Mouse (Mus musculus) adrenal gland, adult 18-20 months (tissue): Measurements from ENCODE around the gene Nol3. TPM values are rescaled to one million over a fixed set of nuclear protein-coding genes. Genes with fewer than 3 reads are reported as not detected.
"Not testable (repeated sequence)": the region's sequence is repeated elsewhere in the genome, so short reads cannot be mapped to it uniquely, and the experiment has no call there.

ENCODE experiments used
- DNase-seq, 2 experiments: peaks; one replicate each; pipeline ENCODE4 v3.0.0; 2021 to 2022; ENCODE audit warnings: low spot score in 2 of 2
- total RNA-seq, 2 experiments: library from RNA; stranded (reverse); gene quantifications; 1 replicate in 1 of 2; 2 replicates in 1 of 2; pipeline ENCODE4 v1.2.3; 2021

Gene Nol3
- total RNA-seq, 2 experiments from 2014 or later: 6.7 to 20.3 TPM

DNA sequence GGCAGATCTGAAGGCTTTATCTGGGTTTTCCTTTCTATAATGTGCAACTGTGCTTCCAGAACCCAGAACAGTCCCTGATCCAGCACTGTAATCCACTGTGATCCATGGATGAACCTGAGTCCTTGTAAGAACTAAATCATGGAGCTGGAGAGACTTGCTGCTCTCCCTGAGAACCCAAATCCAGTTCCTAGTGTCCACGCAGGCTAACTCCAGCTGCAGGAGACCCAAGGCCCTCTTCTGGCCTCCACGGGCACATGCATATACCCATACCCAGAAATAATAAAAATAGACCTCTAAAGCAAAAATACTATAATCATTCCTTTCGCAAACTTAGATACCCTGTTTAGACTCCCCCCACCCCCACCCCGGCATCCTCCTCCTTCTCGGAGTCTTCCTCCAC, 12.3 kb downstream of the Nol3 start:
- DNase-seq: no peak

- peak; percentile 90 to 92 for DNase-seq
These were observed 13.2 kb downstream of the Nol3 start for GRCm38 (mm10) chr8:105288958-105289732.

DNA sequence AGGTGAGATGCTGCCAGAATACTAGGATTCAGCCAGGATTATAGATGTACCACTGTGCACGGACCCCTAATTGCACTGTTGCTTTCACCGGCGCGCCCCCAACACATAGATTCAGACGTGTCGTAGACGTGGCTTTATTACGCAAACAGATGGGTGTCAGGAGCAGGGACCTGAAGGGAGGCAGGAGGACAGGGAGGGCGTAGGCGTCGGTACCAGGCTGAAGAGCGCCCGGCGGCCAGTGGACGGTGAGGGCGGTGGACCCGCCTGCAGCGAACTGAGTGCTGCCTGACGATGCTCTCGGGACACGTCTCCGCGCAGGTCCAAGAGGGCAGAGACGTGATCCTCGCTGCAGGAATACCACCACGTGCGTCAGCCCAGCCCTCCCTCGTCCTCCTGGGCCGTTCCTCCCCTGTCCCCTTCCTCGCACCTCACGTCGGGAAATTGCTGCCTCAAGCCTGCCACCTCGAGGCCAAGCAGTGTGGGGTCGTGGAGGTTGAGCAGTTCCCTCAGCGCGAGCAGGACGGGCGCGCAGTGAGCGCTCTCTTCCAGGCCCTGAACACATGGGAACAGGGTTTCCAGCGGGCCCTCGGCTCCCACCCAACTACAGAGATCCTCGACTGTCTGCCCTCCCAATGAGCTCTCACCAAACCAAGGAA, 14.0 kb downstream of the Nol3 start, which contains the start of gene 4931428F04Rik:
4931428F04Rik (minus strand) TSS at position 60 of the 656 bp plus-strand sequence.
- DNase-seq: no peak

GRCm38 (mm10) chr8:105290554-105291314, 14.8 kb downstream of the Nol3 start:
- peak; percentile 89 to 93 for DNase-seq

DNA sequence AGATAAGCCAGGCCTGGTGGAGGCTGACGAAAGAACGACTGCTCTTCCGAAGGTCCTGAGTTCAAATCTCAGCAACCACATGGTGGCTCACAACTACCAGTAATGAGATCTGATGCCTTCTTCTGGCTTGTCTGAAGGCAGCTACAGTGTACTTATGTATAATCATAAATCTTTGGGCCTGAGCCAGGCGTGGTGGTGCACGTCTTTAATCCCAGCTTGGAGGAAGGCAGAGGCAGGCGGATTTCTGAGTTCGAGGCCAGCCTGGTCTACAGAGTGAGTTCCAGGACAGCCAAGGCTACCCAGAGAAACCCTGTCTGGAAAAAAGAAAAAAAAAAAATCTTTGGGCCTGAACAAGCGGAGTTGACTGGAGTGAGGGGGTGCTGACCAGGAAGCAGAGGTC, 15.4 kb downstream of the Nol3 start:
- DNase-seq: not testable (repeated sequence)

DNA sequence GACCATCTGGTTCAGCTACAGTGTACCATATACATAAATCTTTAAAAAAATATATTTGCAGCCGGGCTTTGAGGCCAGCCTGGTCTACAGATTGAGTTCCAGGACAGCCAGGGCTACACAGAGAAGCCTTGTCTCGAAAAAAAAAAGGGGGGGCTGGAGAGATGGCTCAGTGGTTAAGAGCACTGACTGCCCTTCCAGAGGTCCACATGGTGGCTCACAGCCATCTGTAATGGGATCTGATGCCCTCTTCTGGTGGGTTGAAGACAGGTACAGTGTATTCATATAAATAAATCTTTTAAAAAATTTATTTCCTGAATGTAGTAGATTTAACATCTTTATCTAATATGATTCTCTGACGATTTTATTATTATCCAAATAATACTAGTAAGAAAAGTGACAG, 15.9 kb downstream of the Nol3 start:
- not testable (repeated sequence) for DNase-seq

GRCm38 (mm10) chr8:105292471-105292870, 16.5 kb downstream of the Nol3 start:
- DNase-seq: no peak

DNA sequence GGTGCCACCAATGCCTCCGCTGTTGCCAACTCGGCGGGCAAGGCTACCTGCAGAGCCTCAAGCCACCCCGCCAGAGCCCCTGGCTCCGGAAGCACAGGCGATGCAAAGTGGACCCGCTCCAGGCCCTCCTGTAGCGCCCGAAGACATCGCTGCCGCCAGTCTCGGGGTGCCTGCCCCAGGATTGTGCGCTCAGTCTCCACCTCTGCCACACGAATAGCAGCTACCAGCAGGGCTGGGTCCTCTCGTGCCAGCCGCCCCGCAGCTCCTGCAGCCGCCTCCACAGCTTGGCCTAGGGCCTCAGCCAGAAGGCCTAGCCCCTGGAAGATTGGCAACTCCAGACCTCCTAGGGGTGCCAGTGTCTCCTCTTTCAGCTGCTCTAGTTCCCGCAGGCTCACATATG, 17.5 kb downstream of the Nol3 start:
- DNase-seq: no peak

- no peak for DNase-seq
These were observed 18.8 kb downstream of the Nol3 start for GRCm38 (mm10) chr8:105294776-105295175.

DNA sequence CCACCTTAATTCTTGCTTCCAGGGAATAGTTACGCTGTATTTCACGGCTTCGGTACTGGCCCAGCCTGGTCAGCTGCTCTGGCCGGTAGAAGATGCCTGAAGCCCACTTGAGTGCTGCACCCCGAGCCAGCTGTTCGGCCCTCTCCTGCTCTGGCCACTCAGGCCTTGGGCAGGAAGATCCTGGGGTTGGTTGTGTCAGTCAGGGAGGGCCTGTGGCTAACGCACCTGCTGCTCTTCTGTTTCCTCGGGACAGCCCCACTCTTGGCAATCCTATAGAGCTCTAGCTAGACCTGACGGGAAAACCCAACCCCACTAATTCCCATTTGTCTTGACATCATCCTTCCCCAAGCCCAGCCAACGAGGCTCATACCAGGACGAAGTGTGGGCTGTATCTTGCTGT, 19.3 kb downstream of the Nol3 start:
- DNase-seq: no peak

DNA sequence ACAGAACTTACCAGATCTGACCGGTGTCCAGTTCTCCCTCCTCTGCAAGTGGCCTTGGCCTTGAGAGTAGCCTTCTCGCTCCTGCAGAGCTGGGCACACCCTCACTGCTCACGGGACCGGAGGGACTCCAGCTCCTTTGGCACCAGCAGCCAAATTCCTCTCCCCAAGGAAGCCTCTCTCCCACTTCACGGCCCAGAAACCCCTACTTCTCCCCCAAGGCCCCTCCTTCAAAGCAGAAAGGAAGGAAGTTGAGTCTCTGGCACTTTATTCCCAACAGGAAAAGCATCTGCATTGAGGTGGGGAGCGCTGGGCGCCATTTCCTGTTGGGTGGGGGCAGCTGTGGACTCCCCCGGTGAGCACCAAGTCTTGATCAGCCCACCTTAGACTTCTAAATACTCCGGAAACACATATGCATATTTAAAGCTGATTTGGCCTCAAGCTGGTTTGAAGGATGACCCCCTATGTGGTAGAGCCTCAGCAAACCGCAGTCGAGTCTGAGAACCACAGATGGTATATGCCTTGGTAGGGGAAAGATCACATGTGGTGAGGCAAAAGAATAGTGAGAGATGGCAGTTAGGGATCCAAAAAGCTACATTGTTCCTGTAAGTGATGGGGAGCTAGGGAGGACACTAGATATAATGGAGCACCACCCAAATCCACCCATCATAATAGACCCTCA, 20.1 kb downstream of the Nol3 start, which contains the start of gene Exoc3l:
Exoc3l (minus strand) TSS at position 207 of the 679 bp plus-strand sequence.
- peak in 1 of 2 experiments; percentile 52 for DNase-seq

GRCm38 (mm10) chr8:105297511-105298192, 21.7 kb downstream of the Nol3 start, which contains the start of gene E2f4:
TSS of gene E2f4 (plus strand) at chr8:105297663.
- peak; percentile 85 to 87 for DNase-seq

GRCm38 (mm10) chr8:105298351-105299252, 22.7 kb downstream of the Nol3 start:
- no peak for DNase-seq

- no peak for DNase-seq
These were observed 24.0 kb downstream of the Nol3 start for GRCm38 (mm10) chr8:105299962-105300361.

DNA sequence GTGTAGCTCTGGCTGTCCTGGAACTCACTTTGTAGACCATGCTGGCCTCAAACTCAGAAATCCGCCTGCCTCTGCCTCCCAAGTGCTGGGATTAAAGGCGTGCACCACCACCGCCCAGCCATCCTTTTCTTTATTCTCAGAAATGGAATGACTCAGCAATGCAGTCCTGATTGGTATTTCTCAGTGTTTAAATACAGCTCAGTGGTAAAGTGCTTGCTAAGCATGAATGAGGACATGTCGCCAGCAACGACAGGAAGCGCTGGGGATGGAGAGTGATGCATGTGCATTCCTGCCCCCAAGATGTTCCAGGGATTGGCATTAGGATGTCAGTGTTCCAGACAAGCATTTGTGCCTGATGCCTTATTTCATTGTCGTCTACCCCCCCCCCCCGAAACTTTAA, 27.5 kb downstream of the Nol3 start:
- DNase-seq: no peak

DNA sequence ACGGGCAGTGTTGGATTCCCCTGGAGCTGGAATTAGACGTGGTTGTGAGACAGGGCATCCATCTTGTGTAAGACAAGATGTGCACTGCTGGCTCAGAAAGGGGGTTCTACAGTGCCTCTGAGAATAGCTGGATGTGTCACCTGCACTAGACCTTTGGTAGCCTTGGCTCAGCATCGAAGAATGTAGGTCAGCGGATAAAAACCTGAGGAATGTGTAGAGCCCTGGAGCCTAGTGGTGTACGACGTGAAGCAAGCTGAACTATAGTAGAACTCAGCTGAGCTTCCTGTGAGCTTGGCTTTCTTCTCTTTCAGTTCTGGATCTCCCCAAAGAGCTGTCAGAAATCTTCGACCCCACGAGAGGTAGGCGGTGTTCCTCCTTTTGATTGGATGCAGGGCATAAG, 27.9 kb downstream of the Nol3 start:
- DNase-seq: no peak

- DNase-seq: no peak
These were observed 28.6 kb downstream of the Nol3 start for GRCm38 (mm10) chr8:105304325-105305210.
